Mouse (Mus musculus) splenic B cell, adult 2 months (primary cell): ENCODE measurements at regions not wholly inside any gene's neighbourhood (a gene's known extent, or its start where the extent isn't known, plus 50 kb on each side); places are given as distances from the start of the nearest gene placed in this dataset.
A peak's percentile ranks its signal among the peaks of the same experiment; 100 is the strongest.

Source experiments
- DNase-seq: peaks from one replicate; pipeline ENCODE4 v3.0.0-alpha.2; 2011; ENCODE audit warnings: low read depth, low spot score
- H3K27me3 ChIP-seq: 2 replicates; pipeline ENCODE4 v1.6.1; 2012; ENCODE audit warnings: mild to moderate bottlenecking, low read length, moderate library complexity, mixed read lengths; ENCODE audit not compliant: control insufficient read depth, poor library complexity, insufficient read depth, severe bottlenecking
- H3K36me3 ChIP-seq: 2 replicates; pipeline ENCODE4 v1.6.1; 2012; ENCODE audit warnings: mild to moderate bottlenecking, low read length, moderate library complexity, mixed read lengths; ENCODE audit not compliant: control insufficient read depth, poor library complexity, insufficient read depth, severe bottlenecking

GRCm38 (mm10) chr13:110450526-110450925, 55.7 kb downstream of the Plk2 start:
- no peak for DNase-seq
- no peaks in the 10 kb centered on the region for H3K27me3 ChIP-seq

GRCm38 (mm10) chr13:110452009-110452525, 57.2 kb downstream of the Plk2 start:
- H3K27me3 ChIP-seq, result no peaks in the 10 kb centered on the region
- H3K36me3 ChIP-seq, result no peaks in the 10 kb centered on the region
- no peak for DNase-seq

More at GRCm38 (mm10) chr13:110450526-110450925, 55.7 kb downstream of the Plk2 start:
- no peaks in the 10 kb centered on the region for H3K36me3 ChIP-seq

DNA sequence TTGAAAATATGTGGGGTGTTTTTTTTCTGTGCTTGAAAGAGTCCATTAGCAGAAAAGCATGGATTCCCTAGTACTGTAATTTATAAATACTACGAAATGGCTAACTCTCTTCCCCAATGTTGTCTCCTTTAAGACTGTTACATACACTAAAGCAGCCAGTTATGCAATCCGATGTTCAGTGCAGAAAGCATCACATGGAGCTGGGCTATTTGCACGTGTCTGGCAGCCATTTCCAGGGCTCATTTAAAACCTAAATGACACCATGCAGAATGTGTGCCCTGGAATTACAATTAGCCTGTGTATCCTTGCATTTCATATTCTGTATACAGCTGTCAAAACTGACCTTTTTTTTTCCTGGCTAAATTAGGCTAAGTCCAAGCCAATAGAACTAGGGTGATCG, 60.2 kb downstream of the Plk2 start:
- DNase-seq, result no peak
- no peaks in the 10 kb centered on the region for H3K36me3 ChIP-seq
- H3K27me3 ChIP-seq, result no peaks in the 10 kb centered on the region

DNA sequence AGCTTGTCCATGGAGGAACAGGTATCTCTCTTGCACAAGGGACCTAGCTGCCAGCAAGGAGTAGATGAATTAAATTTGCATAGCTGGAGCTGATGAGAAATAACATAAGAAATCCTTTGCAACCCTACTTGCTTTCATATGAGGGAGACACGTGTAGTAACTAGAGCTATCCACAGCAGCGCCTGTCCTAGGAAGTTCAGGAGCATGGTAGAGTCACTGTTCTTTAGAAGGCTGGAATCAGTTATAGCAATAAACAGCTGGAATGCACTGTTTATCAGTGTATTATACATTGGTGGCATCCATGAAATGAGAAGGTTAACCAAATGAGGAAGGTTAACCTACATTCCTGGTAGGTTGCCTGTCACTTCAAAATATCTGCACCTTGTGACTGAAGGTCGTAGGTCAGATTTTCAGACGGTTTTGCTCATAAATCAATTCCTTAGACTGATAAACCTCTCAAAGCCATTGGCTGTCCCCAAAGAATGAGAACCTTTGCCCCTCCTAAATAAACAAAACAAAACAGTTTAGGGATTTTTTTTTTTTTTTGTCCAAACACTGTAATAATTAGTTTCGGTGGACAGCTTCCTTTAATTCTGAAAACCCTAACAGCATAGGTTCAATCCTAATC, 60.8 kb downstream of the Plk2 start:
- DNase-seq, result no peak
- no peaks in the 10 kb centered on the region for H3K27me3 ChIP-seq
- no peaks in the 10 kb centered on the region for H3K36me3 ChIP-seq

- Histone ChIP-seq H3K27me3 (no peaks in the 10 kb centered on the region), H3K36me3 (no peaks in the 10 kb centered on the region)
- DNase-seq, result no peak
Measured at GRCm38 (mm10) chr13:110458701-110459100, 63.9 kb downstream of the Plk2 start.

DNA sequence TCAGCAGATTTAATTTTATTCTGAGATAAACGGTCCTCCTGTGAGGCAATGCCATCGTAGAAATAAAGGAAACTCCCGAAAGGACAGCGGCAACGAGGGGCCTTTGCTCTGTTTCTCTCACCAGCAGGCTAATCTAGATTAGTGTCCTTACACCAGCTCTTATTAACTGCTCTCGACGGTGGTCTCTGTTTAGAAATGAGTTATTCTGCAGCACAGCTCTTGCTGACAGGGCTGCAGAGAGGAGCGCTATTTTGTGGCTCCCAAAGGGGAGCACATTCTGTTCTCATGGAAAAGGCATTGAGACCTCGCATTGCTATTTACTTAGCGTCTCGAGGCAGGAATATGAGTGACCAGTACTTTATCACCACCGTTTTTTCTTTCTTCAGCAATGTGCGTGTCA, 66.7 kb downstream of the Plk2 start:
- no peak for DNase-seq
- no peaks in the 10 kb centered on the region for H3K36me3 ChIP-seq
- H3K27me3 ChIP-seq, result no peaks in the 10 kb centered on the region

GRCm38 (mm10) chr13:110471526-110471925, 76.7 kb downstream of the Plk2 start:
- DNase-seq, result peak; percentile 43
- Histone ChIP-seq H3K36me3 (no peaks in the 10 kb centered on the region), H3K27me3 (no peaks in the 10 kb centered on the region)

- Histone ChIP-seq H3K27me3 (no peaks in the 10 kb centered on the region), H3K36me3 (no peaks in the 10 kb centered on the region)
- DNase-seq, result peak; percentile 68
Measured at GRCm38 (mm10) chr13:110477709-110478108, 82.9 kb downstream of the Plk2 start.

DNA sequence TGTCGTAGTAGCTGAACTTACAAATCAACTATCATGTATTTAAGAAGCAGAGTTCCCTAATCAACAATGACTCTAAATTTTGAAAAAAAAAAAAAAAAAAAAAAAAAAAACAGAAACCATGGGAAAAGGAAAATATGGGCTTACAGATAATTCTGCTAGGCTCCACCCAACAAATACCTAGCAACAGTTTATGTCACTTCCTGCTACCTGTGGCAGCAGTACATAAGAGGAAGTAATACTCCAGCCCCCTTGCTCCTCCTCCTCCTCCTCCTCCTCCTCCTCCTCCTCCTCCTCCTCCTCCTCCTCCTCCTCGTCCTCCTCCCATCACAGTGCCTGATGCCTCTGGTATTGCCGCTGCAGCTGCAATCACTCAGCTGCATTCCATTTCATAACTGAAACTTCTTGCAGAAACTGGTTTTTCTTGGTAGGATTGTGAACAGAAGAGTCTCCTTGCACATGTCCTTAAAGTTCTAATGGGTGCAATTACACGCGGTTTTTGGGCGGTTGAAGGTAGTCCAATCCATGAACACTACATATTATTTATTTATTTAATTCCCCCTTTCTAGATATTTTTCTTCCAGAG, 89.6 kb downstream of the Plk2 start:
- H3K36me3 ChIP-seq, result no peaks in the 10 kb centered on the region
- no peaks in the 10 kb centered on the region for H3K27me3 ChIP-seq
- peak; percentile 56 for DNase-seq

GRCm38 (mm10) chr13:110485515-110485914, 90.7 kb downstream of the Plk2 start:
- DNase-seq, result no peak
- H3K36me3 ChIP-seq, result no peaks in the 10 kb centered on the region
- H3K27me3 ChIP-seq, result no peaks in the 10 kb centered on the region

DNA sequence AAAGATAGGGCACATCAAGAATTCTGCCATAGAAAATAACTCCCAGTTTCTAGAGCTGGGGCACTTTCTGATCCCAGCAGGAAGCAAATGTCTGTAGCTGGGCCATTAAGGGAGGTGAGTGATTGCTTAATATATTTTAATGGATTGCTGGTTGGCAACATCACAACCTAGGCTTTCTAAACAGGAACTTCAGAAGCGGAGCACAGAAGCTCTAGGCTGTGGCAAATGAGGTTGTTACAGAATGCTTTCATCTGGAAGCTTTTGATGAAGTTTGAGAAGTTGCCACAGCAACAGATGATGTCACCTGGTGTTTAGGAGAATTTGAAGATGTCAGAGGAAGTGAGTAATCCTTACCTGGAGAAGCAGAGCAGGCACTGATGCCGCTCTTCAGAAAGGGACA, 95.3 kb downstream of the Plk2 start:
- Histone ChIP-seq H3K27me3 (no peaks in the 10 kb centered on the region), H3K36me3 (no peaks in the 10 kb centered on the region)
- no peak for DNase-seq

GRCm38 (mm10) chr13:110492296-110493001, 97.6 kb downstream of the Plk2 start:
- no peaks in the 10 kb centered on the region for H3K36me3 ChIP-seq
- DNase-seq, result no peak
- H3K27me3 ChIP-seq, result no peaks in the 10 kb centered on the region

DNA sequence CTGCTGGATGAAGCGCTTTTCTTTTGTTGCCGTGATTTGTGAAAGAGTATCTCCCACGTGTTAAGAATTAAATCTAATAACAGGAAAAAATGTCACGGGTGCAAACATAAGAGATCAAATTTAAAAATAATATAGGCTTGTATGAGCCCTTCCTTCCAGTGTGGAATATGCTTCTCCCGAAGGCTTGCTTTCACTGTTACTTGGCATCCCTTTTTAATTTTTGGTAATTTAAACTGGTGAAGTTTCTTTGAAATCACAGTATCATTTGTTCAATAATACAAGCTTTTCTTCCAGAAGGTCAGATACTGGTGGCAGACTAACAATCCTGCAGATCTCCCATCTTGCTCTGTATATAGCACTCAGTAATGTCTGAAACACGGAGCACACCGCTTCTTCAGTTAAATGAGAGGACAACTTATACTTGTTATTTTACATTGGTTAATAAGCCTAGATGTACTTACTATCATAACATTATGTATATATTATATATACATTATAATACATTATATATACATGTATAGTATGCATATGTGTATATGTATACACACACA, 98.2 kb downstream of the Plk2 start:
- Histone ChIP-seq H3K36me3 (no peaks in the 10 kb centered on the region), H3K27me3 (no peaks in the 10 kb centered on the region)
- DNase-seq, result no peak

DNA sequence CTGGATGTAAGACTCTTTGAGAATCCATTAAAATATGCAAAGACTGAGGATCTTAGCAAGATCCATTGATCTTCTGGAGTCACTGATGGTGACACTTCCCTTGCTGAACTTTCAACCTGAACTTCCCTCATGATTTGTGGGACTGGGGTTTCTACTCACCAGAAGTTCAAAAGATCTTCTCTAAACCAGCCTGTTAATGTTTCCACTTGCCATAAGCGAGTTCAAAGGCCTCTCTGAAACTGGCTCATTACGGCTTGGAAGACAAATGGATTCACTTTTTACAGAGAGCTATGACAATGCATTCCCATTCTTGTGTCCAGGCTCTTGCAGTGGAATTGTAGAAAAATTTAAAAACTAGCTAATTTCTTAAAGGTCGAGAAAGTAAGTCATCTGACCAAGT, 102.6 kb downstream of the Plk2 start:
- Histone ChIP-seq H3K36me3 (no peaks in the 10 kb centered on the region), H3K27me3 (no peaks in the 10 kb centered on the region)
- no peak for DNase-seq

DNA sequence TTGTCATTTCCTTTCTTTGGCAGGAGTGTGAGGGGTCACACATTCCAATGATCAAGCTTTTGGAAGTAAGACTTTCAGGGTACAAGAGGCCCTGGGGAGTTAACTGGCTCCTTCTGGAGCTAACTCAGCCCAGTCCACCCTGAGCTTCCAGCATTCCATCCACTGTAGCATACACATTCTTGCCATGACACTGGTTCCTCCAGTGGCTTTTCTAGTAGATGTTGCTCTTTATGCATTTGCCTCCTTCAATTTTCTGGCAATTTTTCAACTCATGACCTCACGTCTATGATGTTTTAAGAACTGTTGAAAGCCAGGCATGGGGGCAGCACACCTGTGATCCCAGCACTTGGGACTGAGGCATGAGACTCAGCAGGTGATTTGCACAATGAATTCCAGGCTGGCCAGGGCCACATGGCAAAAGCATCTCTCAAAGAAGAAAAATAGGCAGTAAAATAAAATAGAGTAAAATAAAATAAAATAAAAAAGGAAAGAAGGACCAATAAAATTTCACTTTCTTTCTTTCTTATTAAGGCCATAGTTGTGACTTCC, 113.0 kb downstream of the Plk2 start:
- H3K36me3 ChIP-seq, result no peaks in the 10 kb centered on the region
- DNase-seq, result no peak
- no peaks in the 10 kb centered on the region for H3K27me3 ChIP-seq
